Mouse (Mus musculus): ENCODE data around the gene Zdhhc9. TPM values are rescaled to one million over a fixed set of nuclear protein-coding genes. Genes with fewer than 3 reads are reported as not detected.
A peak's percentile ranks its signal among the peaks of the same experiment; 100 is the strongest.

Zdhhc9 gene
- polyA plus RNA-seq, 1 experiment from 2014 or later = 8.3 TPM

DNA sequence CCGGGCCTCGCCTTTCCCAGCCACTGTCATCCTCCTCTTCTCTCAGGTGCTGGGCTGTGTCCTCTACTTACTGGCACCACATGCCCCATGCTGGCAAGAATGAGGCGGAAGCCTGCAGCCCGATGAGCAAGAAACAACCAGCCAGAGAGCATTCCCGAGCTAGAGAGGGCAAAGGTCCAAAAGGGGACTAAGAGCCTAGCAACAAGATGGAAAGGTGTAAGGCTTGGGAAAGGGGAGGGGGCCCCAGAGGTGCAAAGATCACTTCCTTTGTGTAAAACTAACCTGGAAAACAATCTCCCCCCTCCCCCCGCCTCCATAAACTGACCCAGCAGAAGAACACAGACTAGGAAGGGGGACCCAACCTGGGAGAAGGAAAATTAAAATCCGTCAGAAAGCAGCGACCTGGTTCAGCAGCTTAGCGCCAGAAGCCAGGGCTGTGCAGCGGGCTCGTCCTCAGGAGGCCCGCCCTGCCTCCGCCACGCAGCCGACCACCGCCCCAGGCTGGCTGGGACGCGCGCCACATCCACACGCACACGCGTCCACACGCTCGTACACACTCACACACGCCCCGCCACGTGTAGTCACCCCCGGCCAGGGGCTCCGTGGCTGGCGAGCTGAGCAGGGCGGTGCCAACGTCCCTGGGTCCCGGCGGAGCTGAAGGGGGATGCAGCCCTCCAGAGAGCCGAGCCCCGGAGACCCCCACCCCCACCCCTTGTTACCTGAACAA is 754 bp downstream of the Zdhhc9 start:
- Histone ChIP-seq H3K36me3 (ENCODE audit: control insufficient read depth, insufficient read depth, low read length) (no peaks in the 10 kb centered on the region), H3K9ac (ENCODE audit: low read depth, low read length) (peak overlapping the region; percentile 77), H3K4me2 (ENCODE audit: low read depth, low read length) (peak overlapping the region; percentile 49), H3K4me1 (ENCODE audit: control insufficient read depth, insufficient read depth, low read length) (no peaks in the 10 kb centered on the region), H3K4me3 (ENCODE audit: low read length) (peak overlapping the region; percentile 65), H3K27ac (ENCODE audit: low read length) (peak overlapping the region; percentile 91), H3K9me3 (ENCODE audit: control insufficient read depth, low read length) (no peaks in the 10 kb centered on the region), H3K27me3 (replicated peaks; ENCODE audit: control insufficient read depth, insufficient read depth, low read length) (no peaks in the 10 kb centered on the region)
- ATAC-seq = peak; percentile 72
- 9% methylated on average over 36 of the region's 36 CpGs for WGBS

DNA sequence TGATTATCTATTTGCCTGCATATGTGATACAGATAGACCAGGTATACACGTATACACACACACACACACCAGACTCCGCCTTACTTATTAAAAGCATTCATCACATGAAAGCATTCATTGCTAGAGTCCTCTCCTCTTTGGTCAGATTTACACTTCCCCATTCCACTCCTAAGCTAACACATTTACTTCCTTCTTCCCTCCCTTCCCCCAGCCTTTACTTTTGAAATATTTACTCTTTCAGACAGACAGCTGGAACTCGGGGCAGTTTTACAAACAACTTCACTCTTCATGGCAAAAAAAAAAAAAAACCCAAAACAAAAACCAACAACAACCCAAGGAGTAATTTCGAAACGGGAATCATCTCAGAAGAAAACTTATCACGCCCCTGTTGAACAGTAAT is 4.2 kb downstream of the Zdhhc9 start:
- no peak overlapping the region for H3K27ac ChIP-seq (ENCODE audit: low read length)
- H3K27me3 ChIP-seq (replicated peaks; ENCODE audit: control insufficient read depth, insufficient read depth, low read length) = no peaks in the 10 kb centered on the region
- no peak for ATAC-seq
- H3K9me3 ChIP-seq (ENCODE audit: control insufficient read depth, low read length) = no peaks in the 10 kb centered on the region
- H3K4me3 ChIP-seq (ENCODE audit: low read length) = no peak overlapping the region
- H3K9ac ChIP-seq (ENCODE audit: low read depth, low read length) = no peak overlapping the region
- H3K36me3 ChIP-seq (ENCODE audit: control insufficient read depth, insufficient read depth, low read length) = no peaks in the 10 kb centered on the region
- no peaks in the 10 kb centered on the region for H3K4me1 ChIP-seq (ENCODE audit: control insufficient read depth, insufficient read depth, low read length)
- H3K4me2 ChIP-seq (ENCODE audit: low read depth, low read length) = 0 out of 2 replicates have a peak overlapping the region, but pooled peaks have one; percentile 6
- 72% methylated on average over 6 of the region's 6 CpGs for WGBS

DNA sequence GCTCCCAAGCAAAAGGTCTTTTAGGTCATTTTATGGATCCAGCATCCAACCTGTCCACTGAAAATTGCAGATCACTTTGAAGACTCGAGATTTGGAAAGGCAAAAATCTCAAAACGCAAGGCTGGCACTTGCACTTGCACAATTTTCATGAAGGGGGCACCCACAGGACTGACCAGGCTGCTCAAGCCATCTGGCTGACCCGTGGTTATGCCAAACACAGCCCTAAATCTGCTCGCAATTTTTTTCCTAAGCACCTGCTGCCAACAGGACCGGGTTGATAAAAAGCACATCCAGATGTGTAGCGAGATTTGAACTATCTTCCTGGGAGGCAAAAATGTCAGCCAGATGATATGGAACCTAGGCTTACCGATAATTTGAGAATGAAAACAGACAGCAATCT is 4.9 kb downstream of the Zdhhc9 start:
- Histone ChIP-seq H3K4me2 (ENCODE audit: low read depth, low read length) (no peak overlapping the region), H3K27me3 (replicated peaks; ENCODE audit: control insufficient read depth, insufficient read depth, low read length) (no peaks in the 10 kb centered on the region), H3K4me1 (ENCODE audit: control insufficient read depth, insufficient read depth, low read length) (no peaks in the 10 kb centered on the region), H3K36me3 (ENCODE audit: control insufficient read depth, insufficient read depth, low read length) (no peaks in the 10 kb centered on the region), H3K4me3 (ENCODE audit: low read length) (no peak overlapping the region), H3K27ac (ENCODE audit: low read length) (0 out of 2 replicates have a peak overlapping the region, but pooled peaks have one; percentile 23), H3K9me3 (ENCODE audit: control insufficient read depth, low read length) (no peaks in the 10 kb centered on the region), H3K9ac (ENCODE audit: low read depth, low read length) (no peak overlapping the region)
- WGBS = 77% methylated on average over 7 of the region's 7 CpGs
- no peak for ATAC-seq

DNA sequence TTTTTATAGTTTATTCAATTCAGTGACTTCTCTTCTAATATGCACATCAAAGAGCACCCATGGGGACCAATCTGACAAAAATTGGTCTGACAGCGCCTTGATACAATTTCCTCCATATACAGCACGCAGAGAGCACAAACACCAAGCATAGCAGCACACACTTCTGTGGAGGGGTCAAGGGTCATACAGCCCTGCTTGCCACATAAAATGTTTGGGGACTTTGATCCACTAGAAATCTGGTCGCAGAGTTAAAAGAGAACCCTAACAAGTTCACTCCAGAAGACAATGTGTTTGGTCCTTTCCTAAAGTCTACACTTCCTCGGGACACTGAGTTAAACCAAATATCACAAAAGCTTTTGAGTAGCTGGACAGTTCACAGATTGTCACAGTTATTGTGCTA is 5.7 kb downstream of the Zdhhc9 start:
- Histone ChIP-seq H3K36me3 (ENCODE audit: control insufficient read depth, insufficient read depth, low read length) (no peaks in the 10 kb centered on the region), H3K27me3 (replicated peaks; ENCODE audit: control insufficient read depth, insufficient read depth, low read length) (no peaks in the 10 kb centered on the region), H3K4me3 (ENCODE audit: low read length) (no peak overlapping the region), H3K4me2 (ENCODE audit: low read depth, low read length) (no peak overlapping the region), H3K9me3 (ENCODE audit: control insufficient read depth, low read length) (no peaks in the 10 kb centered on the region), H3K27ac (ENCODE audit: low read length) (no peak overlapping the region), H3K4me1 (ENCODE audit: control insufficient read depth, insufficient read depth, low read length) (no peaks in the 10 kb centered on the region), H3K9ac (ENCODE audit: low read depth, low read length) (no peak overlapping the region)
- no peak for ATAC-seq
- WGBS = 68% methylated on average over 4 of the region's 4 CpGs

DNA sequence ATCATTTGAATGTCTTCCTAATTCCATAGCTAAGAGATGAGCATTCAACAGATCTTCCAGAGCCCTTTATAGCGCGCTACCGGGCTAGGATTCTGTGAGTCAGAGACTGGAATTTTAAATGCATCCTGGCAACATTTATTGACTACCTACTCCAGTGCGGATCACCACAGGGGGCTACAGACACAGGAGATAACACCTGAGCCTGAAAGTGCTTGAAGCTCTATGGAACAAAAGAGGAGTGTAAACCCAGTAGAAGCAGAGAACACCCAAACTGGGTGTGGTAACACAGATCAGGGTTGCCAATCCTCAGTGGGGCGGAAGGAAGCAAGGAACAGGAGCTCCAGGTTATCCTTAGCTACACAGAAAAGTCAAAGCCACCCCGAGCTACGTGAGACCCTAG is 6.2 kb downstream of the Zdhhc9 start:
- H3K4me3 ChIP-seq (ENCODE audit: low read length) = no peak overlapping the region
- no peak overlapping the region for H3K9ac ChIP-seq (ENCODE audit: low read depth, low read length)
- no peaks in the 10 kb centered on the region for H3K27me3 ChIP-seq (replicated peaks; ENCODE audit: control insufficient read depth, insufficient read depth, low read length)
- 89% methylated on average over 7 of the region's 7 CpGs for WGBS
- H3K9me3 ChIP-seq (ENCODE audit: control insufficient read depth, low read length) = no peaks in the 10 kb centered on the region
- H3K4me2 ChIP-seq (ENCODE audit: low read depth, low read length) = no peak overlapping the region
- ATAC-seq = no peak
- H3K4me1 ChIP-seq (ENCODE audit: control insufficient read depth, insufficient read depth, low read length) = no peaks in the 10 kb centered on the region
- H3K36me3 ChIP-seq (ENCODE audit: control insufficient read depth, insufficient read depth, low read length) = no peaks in the 10 kb centered on the region
- H3K27ac ChIP-seq (ENCODE audit: low read length) = no peak overlapping the region

DNA sequence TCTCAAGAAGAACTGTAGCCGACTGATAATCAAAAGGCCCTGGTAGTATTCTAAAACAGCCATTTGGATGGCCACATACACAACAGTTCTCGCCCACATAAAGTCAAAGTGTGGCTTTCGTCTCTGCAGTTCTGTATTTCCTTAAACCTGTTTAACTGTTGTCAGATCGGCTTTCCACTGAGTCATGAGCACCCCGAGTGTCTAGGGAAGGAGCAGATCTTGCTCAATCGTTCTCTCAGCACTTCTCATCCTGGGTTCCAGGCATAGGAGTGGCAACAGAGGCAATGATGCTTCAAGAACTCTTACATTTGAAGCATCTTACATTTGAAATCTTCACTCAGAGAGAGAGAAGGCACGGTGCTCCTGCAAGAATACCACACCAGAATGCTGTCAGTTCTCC is 6.7 kb downstream of the Zdhhc9 start:
- Histone ChIP-seq H3K4me1 (ENCODE audit: control insufficient read depth, insufficient read depth, low read length) (no peaks in the 10 kb centered on the region), H3K4me3 (ENCODE audit: low read length) (no peak overlapping the region), H3K36me3 (ENCODE audit: control insufficient read depth, insufficient read depth, low read length) (no peaks in the 10 kb centered on the region), H3K4me2 (ENCODE audit: low read depth, low read length) (no peak overlapping the region), H3K27me3 (replicated peaks; ENCODE audit: control insufficient read depth, insufficient read depth, low read length) (no peaks in the 10 kb centered on the region), H3K9me3 (ENCODE audit: control insufficient read depth, low read length) (no peaks in the 10 kb centered on the region), H3K9ac (ENCODE audit: low read depth, low read length) (no peak overlapping the region), H3K27ac (ENCODE audit: low read length) (no peak overlapping the region)
- ATAC-seq = no peak
- 80% methylated on average over 7 of the region's 7 CpGs for WGBS

DNA sequence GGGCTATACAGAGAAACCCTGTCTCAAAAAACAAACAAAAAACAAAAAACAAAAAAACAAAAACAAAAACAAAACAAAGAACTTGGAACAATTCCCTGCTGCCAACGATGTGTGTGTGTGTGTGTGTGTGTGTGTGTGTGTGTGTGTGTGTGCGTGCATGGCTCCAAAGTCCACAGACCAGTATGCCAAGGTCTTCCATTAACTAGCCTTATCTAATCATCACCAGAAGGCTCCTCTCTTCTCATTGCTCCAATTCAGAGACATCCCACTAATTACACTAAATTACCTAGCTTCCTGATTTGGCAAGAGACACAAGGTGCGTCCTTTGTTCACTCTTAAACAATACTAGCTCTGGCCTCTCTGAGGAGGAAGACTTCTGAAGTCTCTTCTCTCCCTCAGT is 8.0 kb downstream of the Zdhhc9 start:
- Histone ChIP-seq H3K9me3 (ENCODE audit: control insufficient read depth, low read length) (no peaks in the 10 kb centered on the region), H3K9ac (ENCODE audit: low read depth, low read length) (no peak overlapping the region), H3K4me1 (ENCODE audit: control insufficient read depth, insufficient read depth, low read length) (no peaks in the 10 kb centered on the region), H3K27me3 (replicated peaks; ENCODE audit: control insufficient read depth, insufficient read depth, low read length) (no peaks in the 10 kb centered on the region), H3K4me3 (ENCODE audit: low read length) (no peak overlapping the region), H3K27ac (ENCODE audit: low read length) (no peak overlapping the region), H3K4me2 (ENCODE audit: low read depth, low read length) (no peak overlapping the region), H3K36me3 (ENCODE audit: control insufficient read depth, insufficient read depth, low read length) (no peaks in the 10 kb centered on the region)
- WGBS = 68% methylated on average over 3 of the region's 3 CpGs
- peak; percentile 49; the same call in 1 of the 2 replicates for ATAC-seq

DNA sequence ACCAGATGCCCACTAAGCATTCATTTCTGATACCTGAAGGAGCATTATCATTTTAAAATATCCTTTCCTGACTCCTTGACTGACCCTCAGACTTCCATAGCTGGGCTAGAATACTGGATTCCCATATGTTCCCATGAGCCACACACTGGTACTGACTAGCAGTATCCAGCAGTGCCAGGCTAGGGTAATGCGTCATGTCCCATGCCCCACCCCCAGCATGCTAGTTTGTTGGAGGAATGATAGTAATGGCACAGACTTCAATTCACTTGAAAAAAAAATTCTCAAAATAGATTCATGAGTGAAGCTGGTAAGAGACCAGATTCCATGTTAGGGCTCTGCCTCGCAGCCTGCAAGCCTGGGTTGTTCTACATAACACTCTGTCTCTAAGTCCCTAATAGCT is 9.7 kb downstream of the Zdhhc9 start:
- Histone ChIP-seq H3K4me2 (ENCODE audit: low read depth, low read length) (no peak overlapping the region), H3K9me3 (ENCODE audit: control insufficient read depth, low read length) (no peaks in the 10 kb centered on the region), H3K4me3 (ENCODE audit: low read length) (no peak overlapping the region), H3K27ac (ENCODE audit: low read length) (no peak overlapping the region), H3K27me3 (replicated peaks; ENCODE audit: control insufficient read depth, insufficient read depth, low read length) (no peaks in the 10 kb centered on the region), H3K36me3 (ENCODE audit: control insufficient read depth, insufficient read depth, low read length) (no peaks in the 10 kb centered on the region), H3K4me1 (ENCODE audit: control insufficient read depth, insufficient read depth, low read length) (no peaks in the 10 kb centered on the region), H3K9ac (ENCODE audit: low read depth, low read length) (no peak overlapping the region)
- ATAC-seq = no peak
- WGBS = 89% methylated on average over 2 of the region's 2 CpGs

DNA sequence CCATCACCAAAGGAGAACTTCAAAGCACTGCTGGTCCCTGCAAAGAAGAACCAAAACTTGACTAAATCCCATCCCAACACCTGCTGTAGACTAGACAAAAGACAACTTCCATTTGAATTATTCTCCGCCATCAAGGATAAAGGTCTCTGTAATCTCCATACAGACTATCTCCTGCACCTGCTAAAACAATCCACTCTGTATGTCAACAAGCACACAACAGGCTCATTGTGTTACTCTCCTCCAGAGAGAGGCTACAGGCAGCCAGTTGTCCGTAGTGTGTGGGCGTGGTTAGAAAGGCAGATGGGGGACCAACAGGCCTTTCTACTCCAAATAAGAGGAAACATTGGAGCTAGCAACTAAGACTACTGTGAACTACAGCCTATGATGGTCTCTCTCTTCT is 10.8 kb downstream of the Zdhhc9 start:
- H3K9ac ChIP-seq (ENCODE audit: low read depth, low read length) = no peak overlapping the region
- ATAC-seq = no peak
- H3K4me1 ChIP-seq (ENCODE audit: control insufficient read depth, insufficient read depth, low read length) = no peaks in the 10 kb centered on the region
- WGBS = 67% methylated on average over 3 of the region's 3 CpGs
- H3K4me2 ChIP-seq (ENCODE audit: low read depth, low read length) = no peak overlapping the region
- no peaks in the 10 kb centered on the region for H3K27me3 ChIP-seq (replicated peaks; ENCODE audit: control insufficient read depth, insufficient read depth, low read length)
- no peak overlapping the region for H3K4me3 ChIP-seq (ENCODE audit: low read length)
- H3K27ac ChIP-seq (ENCODE audit: low read length) = no peak overlapping the region
- no peaks in the 10 kb centered on the region for H3K36me3 ChIP-seq (ENCODE audit: control insufficient read depth, insufficient read depth, low read length)
- no peaks in the 10 kb centered on the region for H3K9me3 ChIP-seq (ENCODE audit: control insufficient read depth, low read length)

Measured in intestine, embryonic 16.5 days (tissue).